9 mouse cellular contexts compared by ENCODE assay signal in genomic region chr7:36696406-36697117, GRCm38 (mm10). TPM values are rescaled to one million over a fixed set of nuclear protein-coding genes. Genes with fewer than 3 reads are reported as not detected.
DNase-seq lines count a peak whose midpoint lies in the region; ATAC-seq lines count a peak whose summit lies in the region.
"Had no signal": no experiment of that assay in that cellular context is flagged by ENCODE, and none has a peak within 500 bp of the region (broad histone marks: within the 10 kb centered on the region; RNA-seq: fewer than 3 reads in every experiment).

No protein-coding gene starts in this region.

- ATAC-seq in hindbrain, embryonic 16.5 days, result peak; percentile 28
- peak; percentile 22 for ATAC-seq in limb, embryonic 15.5 days (ENCODE audit: insufficient number of reproducible peaks, low FRiP score, low TSS enrichment, low read depth)
- peak; percentile 38 for ATAC-seq in midbrain, embryonic 14.5 days (ENCODE audit: low FRiP score, low TSS enrichment)

- under 1% methylated on average over 52 of the region's 62 CpGs for WGBS in hindbrain, embryonic 16.5 days
- WGBS in limb, embryonic 15.5 days, result under 1% methylated on average over 42 of the region's 62 CpGs
- WGBS in midbrain, embryonic 14.5 days, result under 1% methylated on average over 62 of the region's 62 CpGs

- peak; percentile 63 to 71 for DNase-seq in left cerebral cortex, postnatal 25 days (ENCODE audit: low spot score in 2 of 2)
- DNase-seq in left cerebral cortex, adult 9 months (ENCODE audit: low spot score in 2 of 2), result no peak
- DNase-seq in cerebellum, postnatal 25 days, result peak; percentile 79 to 87
- DNase-seq in gastrocnemius, postnatal 25 days, result peak; percentile 61
- DNase-seq in midbrain, embryonic 14.5 days, result peak; percentile 91
- peak; percentile 79 for DNase-seq in testis, postnatal 10 days (ENCODE audit: low spot score)

- H3K9me3 ChIP-seq in hindbrain, embryonic 16.5 days (ENCODE audit: control insufficient read depth, low read length), result no peaks in the 10 kb centered on the region
- H3K9me3 ChIP-seq in limb, embryonic 15.5 days, result no peaks in the 10 kb centered on the region
- no peaks in the 10 kb centered on the region for H3K9me3 ChIP-seq in midbrain, embryonic 14.5 days (ENCODE audit: control insufficient read depth, low read length)

- peaks cover 28% of the 10 kb centered on the region for H3K4me1 ChIP-seq in hindbrain, embryonic 16.5 days (ENCODE audit: control insufficient read depth, insufficient read depth, low read depth, low read length)
- H3K4me1 ChIP-seq in limb, embryonic 15.5 days, result peaks cover 29% of the 10 kb centered on the region
- peaks cover 18% of the 10 kb centered on the region for H3K4me1 ChIP-seq in midbrain, embryonic 14.5 days (ENCODE audit: control insufficient read depth, insufficient read depth, low read length)

- peak overlapping the region; percentile 92 for H3K27ac ChIP-seq in hindbrain, embryonic 16.5 days (ENCODE audit: low read depth, low read length)
- H3K27ac ChIP-seq in limb, embryonic 15.5 days, result peak overlapping the region; percentile 88
- H3K27ac ChIP-seq in midbrain, embryonic 14.5 days (replicated peaks; ENCODE audit: low read depth, low read length), result peak overlapping the region; percentile 49; the same call in 1 of the 2 replicates

- H3K4me3 ChIP-seq in hindbrain, embryonic 16.5 days (ENCODE audit: low read length), result peak overlapping the region; percentile 83
- peak overlapping the region; percentile 78 for H3K4me3 ChIP-seq in limb, embryonic 15.5 days
- H3K4me3 ChIP-seq in midbrain, embryonic 14.5 days (replicated peaks; ENCODE audit: low read depth, low read length), result peak overlapping the region; percentile 83

- H3K9ac ChIP-seq in hindbrain, embryonic 16.5 days (ENCODE audit: low read depth, low read length), result peak overlapping the region; percentile 86
- peak overlapping the region; percentile 65 for H3K9ac ChIP-seq in limb, embryonic 15.5 days
- H3K9ac ChIP-seq in midbrain, embryonic 14.5 days (replicated peaks; ENCODE audit: low read length), result peak overlapping the region; percentile 81

- intact Hi-C loops in left cerebral cortex, postnatal 25 days (cut with DNase I), result loop anchor here (5.0 to 10.0 kb wide), 8 partner anchors 216 to 1142 kb away; partner anchors contain the start of gene Nudt19

- peaks cover 11% of the 10 kb centered on the region; the same call in 1 of the 2 replicates for H3K27me3 ChIP-seq in hindbrain, embryonic 16.5 days (replicated peaks; ENCODE audit: control insufficient read depth, insufficient read depth, low read length)
- peaks cover 44% of the 10 kb centered on the region for H3K27me3 ChIP-seq in limb, embryonic 15.5 days
- H3K27me3 ChIP-seq in midbrain, embryonic 14.5 days (ENCODE audit: control insufficient read depth, insufficient read depth, low read length), result peaks cover 44% of the 10 kb centered on the region

- H3K4me2 ChIP-seq in hindbrain, embryonic 16.5 days (ENCODE audit: low read length), result peak overlapping the region; percentile 92
- peak overlapping the region; percentile 93 for H3K4me2 ChIP-seq in limb, embryonic 15.5 days
- H3K4me2 ChIP-seq in midbrain, embryonic 14.5 days (ENCODE audit: low read length), result peak overlapping the region; percentile 98

- H3K36me3 ChIP-seq in hindbrain, embryonic 16.5 days (ENCODE audit: control insufficient read depth, insufficient read depth, low read length), result no peaks in the 10 kb centered on the region
- H3K36me3 ChIP-seq in limb, embryonic 15.5 days, result no peaks in the 10 kb centered on the region
- no peaks in the 10 kb centered on the region for H3K36me3 ChIP-seq in midbrain, embryonic 14.5 days (ENCODE audit: control insufficient read depth, insufficient read depth, low read length)

RNA-seq across cellular contexts. Expression of gene Tshz3, which starts 1.4 kb away (rescaled TPM):
- 10 to 100 TPM; 43.3 to 44.1 TPM for total RNA-seq in left cerebral cortex, postnatal 25 days (2021)
- total RNA-seq in gastrocnemius, postnatal 25 days (2021), result 1 to 10 TPM; 2.7 to 3.4 TPM
- polyA plus RNA-seq in hindbrain, embryonic 16.5 days (2015; fragmentation: Nextera tagmentation; extraction: Ambion mirVana), result 26.4 and 33.7 TPM in 2 replicates
- 6.6 and 7.4 TPM in 2 replicates for polyA plus RNA-seq in limb, embryonic 15.5 days (2015; fragmentation: Nextera tagmentation; extraction: Ambion mirVana)
- polyA plus RNA-seq in midbrain, embryonic 14.5 days (2014; fragmentation: Nextera tagmentation; extraction: Ambion mirVana), result 13.6 TPM in 2 replicates
- total RNA-seq: MEL had no signal

Comparison
In these comparisons a context has a peak if more than half of its experiments do, and no peak if none do; other contexts are left out.
1. DNase-seq: peak in left cerebral cortex, postnatal 25 days (2 of 2), cerebellum, postnatal 25 days (2 of 2), gastrocnemius, postnatal 25 days (single experiment), midbrain, embryonic 14.5 days (single experiment) and testis, postnatal 10 days (single experiment); none in left cerebral cortex, adult 9 months (0 of 2).
2. Peak in every context shown above with its lines, with median percentiles within 50 percentile points of each other: ATAC-seq, H3K27ac ChIP-seq, H3K4me2 ChIP-seq, H3K4me3 ChIP-seq and H3K9ac ChIP-seq.